Mouse (Mus musculus): ENCODE results near the gene Afap1. TPM values are rescaled to one million over a fixed set of nuclear protein-coding genes. Genes with fewer than 3 reads are reported as not detected.

The Afap1 gene
- polyA plus RNA-seq, 1 experiment from 2014 or later = 40.7 TPM

DNA sequence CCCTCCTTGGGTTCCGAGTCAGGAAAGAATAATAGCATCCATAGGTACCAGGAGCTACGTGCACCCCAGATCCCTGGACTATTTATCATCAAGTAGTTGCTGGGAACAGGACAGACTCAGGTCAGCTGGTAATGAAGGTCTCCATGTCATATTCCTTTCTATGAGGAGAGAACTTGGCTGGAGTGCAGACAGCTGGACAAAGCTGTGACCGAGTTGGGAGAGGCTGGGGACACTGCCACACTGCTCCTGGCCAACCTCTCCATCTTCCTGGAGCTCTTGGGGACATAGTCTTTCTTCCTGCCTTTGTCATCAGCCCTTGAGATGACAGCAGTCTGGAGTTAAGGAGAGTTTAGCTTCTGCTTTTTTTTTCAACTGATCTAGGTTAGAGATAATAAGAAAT is 76.7 kb downstream of the Afap1 start:
- WGBS = 85% methylated on average over 3 of the region's 3 CpGs
- no peaks in the 10 kb centered on the region for H3K27me3 ChIP-seq
- H3K9ac ChIP-seq = no peak overlapping the region
- no peak overlapping the region for H3K27ac ChIP-seq
- no peak overlapping the region for H3K4me3 ChIP-seq (replicated peaks)
- peaks cover 61% of the 10 kb centered on the region for H3K36me3 ChIP-seq (replicated peaks)
- H3K4me1 ChIP-seq = peaks cover 10% of the 10 kb centered on the region
- no peaks in the 10 kb centered on the region for H3K9me3 ChIP-seq
- ATAC-seq (ENCODE audit: low FRiP score) = no peak
- no peak overlapping the region for H3K4me2 ChIP-seq

DNA sequence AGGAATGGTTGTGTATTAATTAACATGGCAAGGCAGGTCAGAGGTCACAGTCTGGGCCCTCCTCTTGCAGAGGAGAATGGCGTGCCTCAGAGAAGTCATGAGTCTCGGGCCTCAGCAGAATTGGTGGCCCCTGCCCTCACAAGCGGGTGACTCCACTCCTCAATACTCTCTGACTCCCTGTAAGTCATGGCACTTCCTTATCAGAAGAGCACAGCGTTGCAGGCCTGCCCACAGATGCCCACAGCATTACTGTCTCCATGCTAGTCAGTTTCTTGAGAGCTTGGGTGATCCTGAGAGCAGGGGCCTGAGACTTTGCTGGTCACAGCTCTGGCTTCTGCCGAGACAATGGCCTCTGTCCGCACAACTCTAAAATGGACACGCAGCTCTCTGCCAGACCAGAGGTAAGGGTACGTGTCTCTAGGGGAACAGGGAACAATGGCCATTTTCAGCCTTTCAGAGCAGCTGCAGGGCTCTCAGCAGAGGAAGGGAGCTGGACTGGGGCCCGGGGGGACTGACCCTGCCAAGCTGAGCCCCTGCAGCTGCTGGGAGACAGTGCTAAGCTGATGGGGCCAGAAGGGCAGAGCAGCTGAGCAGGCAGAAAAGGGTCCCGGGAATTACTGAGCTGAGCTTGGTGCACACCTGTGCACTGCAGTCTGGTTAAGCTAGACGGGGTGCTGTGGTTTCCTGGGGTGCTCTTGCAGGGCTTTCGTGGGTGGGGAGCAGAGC is 77.4 kb downstream of the Afap1 start:
- Histone ChIP-seq H3K9me3 (no peaks in the 10 kb centered on the region), H3K4me1 (peaks cover 10% of the 10 kb centered on the region), H3K36me3 (replicated peaks) (peaks cover 54% of the 10 kb centered on the region), H3K9ac (no peak overlapping the region), H3K27me3 (no peaks in the 10 kb centered on the region), H3K4me3 (replicated peaks) (no peak overlapping the region), H3K4me2 (no peak overlapping the region), H3K27ac (0 out of 2 replicates have a peak overlapping the region, but pooled peaks have one; percentile 43)
- WGBS = 68% methylated on average over 12 of the region's 12 CpGs
- peak; percentile 20; the same call in 1 of the 2 replicates for ATAC-seq (ENCODE audit: low FRiP score)

GRCm38 (mm10) chr5:35971841-35972578 is 78.9 kb downstream of the Afap1 start:
- Histone ChIP-seq H3K4me2 (no peak overlapping the region), H3K27me3 (no peaks in the 10 kb centered on the region), H3K9ac (no peak overlapping the region), H3K4me1 (peaks cover 10% of the 10 kb centered on the region), H3K4me3 (replicated peaks) (no peak overlapping the region), H3K27ac (no peak overlapping the region), H3K9me3 (no peaks in the 10 kb centered on the region), H3K36me3 (replicated peaks) (peaks cover 49% of the 10 kb centered on the region)
- peak; percentile 31; the same call in 1 of the 2 replicates for ATAC-seq (ENCODE audit: low FRiP score)
- 61% methylated on average over 10 of the region's 10 CpGs for WGBS

DNA sequence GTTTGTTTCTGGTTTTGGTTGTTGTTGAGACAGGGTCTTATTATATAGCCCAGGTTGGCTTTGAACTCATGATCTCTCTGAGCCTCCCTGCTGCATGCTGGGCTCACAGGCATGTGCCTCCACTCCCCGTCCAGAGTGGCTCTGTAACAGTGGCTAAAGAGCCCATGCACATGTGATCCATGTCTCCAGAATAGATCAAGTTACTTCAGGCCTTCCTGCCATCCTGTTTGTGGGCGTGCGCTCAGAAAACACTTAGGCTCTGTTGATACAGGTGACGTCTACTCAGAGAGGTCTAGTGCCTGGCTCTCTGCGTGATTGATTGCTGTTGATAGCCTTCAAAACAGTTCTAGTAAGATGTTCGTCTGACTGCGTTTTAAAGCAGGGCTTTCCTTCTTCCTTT is 79.6 kb downstream of the Afap1 start:
- Histone ChIP-seq H3K27me3 (no peaks in the 10 kb centered on the region), H3K4me3 (replicated peaks) (no peak overlapping the region), H3K4me2 (no peak overlapping the region), H3K9me3 (no peaks in the 10 kb centered on the region), H3K36me3 (replicated peaks) (peaks cover 51% of the 10 kb centered on the region), H3K9ac (no peak overlapping the region), H3K27ac (no peak overlapping the region), H3K4me1 (peaks cover 10% of the 10 kb centered on the region)
- no peak for ATAC-seq (ENCODE audit: low FRiP score)
- WGBS = 78% methylated on average over 7 of the region's 7 CpGs

- peaks cover 48% of the 10 kb centered on the region for H3K36me3 ChIP-seq (replicated peaks)
- WGBS = 82% methylated on average over 12 of the region's 12 CpGs
These were observed 80.7 kb downstream of the Afap1 start for GRCm38 (mm10) chr5:35973800-35974199.

DNA sequence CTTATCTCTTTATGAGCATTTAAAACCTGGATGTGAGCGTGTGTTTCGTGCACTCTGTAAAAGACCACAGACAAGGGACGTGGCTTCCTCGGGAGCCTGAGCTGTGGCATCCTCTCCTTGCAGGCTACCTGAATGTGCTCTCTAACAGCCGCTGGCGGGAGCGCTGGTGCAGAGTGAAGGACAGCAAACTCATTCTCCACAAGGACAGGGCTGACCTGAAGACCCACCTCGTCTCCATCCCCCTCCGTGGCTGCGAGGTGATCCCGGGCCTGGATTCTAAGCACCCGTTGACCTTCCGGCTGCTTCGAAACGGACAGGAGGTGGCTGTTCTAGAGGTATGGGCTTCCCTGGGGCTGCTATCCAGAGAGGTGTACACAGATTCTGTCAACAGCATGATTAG is 81.1 kb downstream of the Afap1 start:
- H3K4me1 ChIP-seq = peaks cover 10% of the 10 kb centered on the region
- WGBS = 87% methylated on average over 15 of the region's 15 CpGs
- peaks cover 49% of the 10 kb centered on the region for H3K36me3 ChIP-seq (replicated peaks)
- no peak for ATAC-seq (ENCODE audit: low FRiP score)
- no peaks in the 10 kb centered on the region for H3K27me3 ChIP-seq
- no peaks in the 10 kb centered on the region for H3K9me3 ChIP-seq
- H3K4me2 ChIP-seq = no peak overlapping the region
- no peak overlapping the region for H3K4me3 ChIP-seq (replicated peaks)
- no peak overlapping the region for H3K27ac ChIP-seq
- H3K9ac ChIP-seq = no peak overlapping the region

More at GRCm38 (mm10) chr5:35973800-35974199, 80.7 kb downstream of the Afap1 start:
- no peak overlapping the region for H3K27ac ChIP-seq
- H3K4me3 ChIP-seq (replicated peaks) = no peak overlapping the region
- H3K27me3 ChIP-seq = no peaks in the 10 kb centered on the region
- ATAC-seq (ENCODE audit: low FRiP score) = no peak
- H3K4me1 ChIP-seq = peaks cover 10% of the 10 kb centered on the region
- H3K9me3 ChIP-seq = no peaks in the 10 kb centered on the region
- H3K9ac ChIP-seq = no peak overlapping the region
- H3K4me2 ChIP-seq = no peak overlapping the region

DNA sequence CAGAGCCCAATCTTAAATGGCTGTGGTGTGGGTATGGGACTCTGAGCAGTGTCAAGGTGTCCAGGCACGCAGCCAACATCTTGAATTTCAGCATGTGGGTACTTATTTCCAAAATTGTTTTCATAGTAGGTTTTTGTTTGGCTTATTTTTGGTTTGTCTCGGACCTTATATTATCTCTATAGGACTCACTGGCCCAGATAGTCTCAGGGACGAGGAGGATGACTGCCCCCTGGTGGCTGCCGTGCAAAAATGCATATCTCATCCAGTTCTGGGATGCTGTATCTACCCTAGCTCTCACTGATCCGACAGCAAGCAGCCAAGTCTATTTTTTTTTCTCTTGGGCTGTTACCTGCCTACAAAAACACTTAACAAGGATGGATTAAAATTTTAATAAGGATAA is 82.6 kb downstream of the Afap1 start:
- H3K27ac ChIP-seq = no peak overlapping the region
- WGBS = 18% methylated on average over 5 of the region's 5 CpGs
- no peak overlapping the region for H3K4me3 ChIP-seq (replicated peaks)
- H3K9me3 ChIP-seq = no peaks in the 10 kb centered on the region
- H3K27me3 ChIP-seq = no peaks in the 10 kb centered on the region
- H3K4me2 ChIP-seq = no peak overlapping the region
- no peak overlapping the region for H3K9ac ChIP-seq
- ATAC-seq (ENCODE audit: low FRiP score) = 0 out of 2 replicates have a peak, but pooled peaks have one; percentile 62
- H3K4me1 ChIP-seq = peaks cover 4% of the 10 kb centered on the region
- H3K36me3 ChIP-seq (replicated peaks) = peaks cover 43% of the 10 kb centered on the region

DNA sequence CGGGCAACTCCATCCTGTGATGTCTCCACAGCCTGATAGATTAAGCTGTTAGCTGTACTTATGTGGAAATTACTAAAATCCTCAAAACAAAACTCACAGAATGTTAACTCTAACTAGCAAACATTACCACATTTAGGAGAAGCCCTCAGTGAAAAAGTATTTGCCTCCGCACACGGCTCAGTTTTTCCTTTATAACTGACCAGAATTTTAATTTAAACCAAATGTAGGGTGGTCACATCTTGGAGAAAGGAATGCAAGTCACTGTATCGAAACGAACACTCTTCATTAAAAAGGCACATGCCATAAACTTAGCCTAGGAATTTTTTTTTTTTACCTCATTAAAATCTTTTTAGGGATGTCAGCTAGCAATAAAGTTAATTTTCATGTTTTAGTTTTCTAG is 87.4 kb downstream of the Afap1 start:
- H3K4me3 ChIP-seq (replicated peaks) = no peak overlapping the region
- H3K27me3 ChIP-seq = no peaks in the 10 kb centered on the region
- H3K4me2 ChIP-seq = no peak overlapping the region
- H3K4me1 ChIP-seq = no peaks in the 10 kb centered on the region
- H3K9me3 ChIP-seq = no peaks in the 10 kb centered on the region
- 86% methylated on average over 5 of the region's 5 CpGs for WGBS
- peaks cover 55% of the 10 kb centered on the region for H3K36me3 ChIP-seq (replicated peaks)
- H3K27ac ChIP-seq = no peak overlapping the region
- H3K9ac ChIP-seq = no peak overlapping the region
- no peak for ATAC-seq (ENCODE audit: low FRiP score)

- Histone ChIP-seq H3K4me1 (no peaks in the 10 kb centered on the region), H3K4me3 (replicated peaks) (no peak overlapping the region), H3K36me3 (replicated peaks) (peaks cover 57% of the 10 kb centered on the region), H3K4me2 (no peak overlapping the region), H3K9ac (no peak overlapping the region), H3K27ac (no peak overlapping the region), H3K27me3 (no peaks in the 10 kb centered on the region), H3K9me3 (no peaks in the 10 kb centered on the region)
- 0 out of 2 replicates have a peak, but pooled peaks have one; percentile 30 for ATAC-seq (ENCODE audit: low FRiP score)
- WGBS = 90% methylated on average over 5 of the region's 5 CpGs
These were observed 88.2 kb downstream of the Afap1 start for GRCm38 (mm10) chr5:35981341-35981740.

DNA sequence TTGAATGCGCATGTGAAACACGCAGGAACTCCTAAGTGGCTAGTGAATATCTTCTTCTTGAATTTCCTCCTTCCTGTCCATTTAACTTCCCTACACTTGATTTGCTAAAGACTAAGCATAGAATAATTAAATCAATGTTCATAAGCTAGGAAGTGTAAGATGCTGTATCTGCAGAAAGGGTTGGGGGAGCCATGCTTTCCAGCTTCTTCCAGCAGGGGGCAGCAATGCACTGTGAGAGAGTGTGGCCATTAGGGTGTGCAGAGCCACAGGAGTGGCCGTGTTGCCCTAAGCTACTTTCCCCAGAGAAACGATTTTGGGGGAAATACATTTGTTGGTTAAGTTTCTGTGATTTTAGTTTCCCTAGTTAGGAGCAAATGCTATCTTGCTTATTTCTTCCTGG is 88.9 kb downstream of the Afap1 start:
- H3K36me3 ChIP-seq (replicated peaks) = peaks cover 56% of the 10 kb centered on the region
- ATAC-seq (ENCODE audit: low FRiP score) = peak; percentile 78; the same call in 1 of the 2 replicates
- WGBS = 38% methylated on average over 4 of the region's 4 CpGs

DNA sequence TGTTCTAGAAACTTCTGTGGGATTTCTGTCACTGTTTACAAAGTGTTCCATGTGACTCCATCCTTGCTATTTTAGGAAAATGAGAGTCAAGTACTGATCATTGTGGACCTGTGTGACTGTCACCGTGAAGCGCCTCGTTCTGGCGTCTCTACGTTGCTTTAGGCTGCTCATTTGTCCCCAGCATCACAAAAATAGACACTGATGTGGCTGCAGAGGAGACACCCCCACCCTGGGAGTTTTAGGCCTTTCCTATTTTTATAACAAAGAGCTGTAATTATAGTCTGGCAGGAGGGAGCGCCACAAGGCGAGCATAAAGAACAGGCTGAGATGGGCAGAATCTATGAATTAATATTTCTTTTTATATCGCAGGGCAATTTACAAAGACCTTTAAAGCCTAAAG is 92.5 kb downstream of the Afap1 start:
- no peak overlapping the region for H3K9ac ChIP-seq
- H3K9me3 ChIP-seq = no peaks in the 10 kb centered on the region
- WGBS = 71% methylated on average over 8 of the region's 8 CpGs
- H3K36me3 ChIP-seq (replicated peaks) = peaks cover 71% of the 10 kb centered on the region
- H3K4me1 ChIP-seq = no peaks in the 10 kb centered on the region
- H3K27ac ChIP-seq = no peak overlapping the region
- H3K4me3 ChIP-seq (replicated peaks) = no peak overlapping the region
- H3K4me2 ChIP-seq = no peak overlapping the region
- no peaks in the 10 kb centered on the region for H3K27me3 ChIP-seq
- no peak for ATAC-seq (ENCODE audit: low FRiP score)

More for the DNA sequence above, 88.9 kb downstream of the Afap1 start:
- Histone ChIP-seq H3K9me3 (no peaks in the 10 kb centered on the region), H3K4me3 (replicated peaks) (no peak overlapping the region), H3K4me2 (no peak overlapping the region), H3K4me1 (no peaks in the 10 kb centered on the region), H3K9ac (no peak overlapping the region), H3K27ac (peak overlapping the region; percentile 56; the same call in 1 of the 2 replicates), H3K27me3 (no peaks in the 10 kb centered on the region)

- Histone ChIP-seq H3K4me3 (replicated peaks) (no peak overlapping the region), H3K27ac (no peak overlapping the region), H3K9me3 (no peaks in the 10 kb centered on the region), H3K27me3 (no peaks in the 10 kb centered on the region), H3K4me1 (no peaks in the 10 kb centered on the region), H3K4me2 (no peak overlapping the region), H3K9ac (no peak overlapping the region), H3K36me3 (replicated peaks) (peaks cover 72% of the 10 kb centered on the region)
- no peak for ATAC-seq (ENCODE audit: low FRiP score)
- WGBS = 90% methylated on average over 8 of the region's 8 CpGs
These were observed 95.0 kb downstream of the Afap1 start for GRCm38 (mm10) chr5:35988085-35988484.
